Mouse (Mus musculus) bone marrow, adult 2 months (tissue): ENCODE data around the gene Gtf3c2. TPM values are rescaled to one million over a fixed set of nuclear protein-coding genes. Genes with fewer than 3 reads are reported as not detected.

Experiments used
- H3K27ac ChIP-seq: fragments of 200-500 bp; 2 replicates; pipeline ENCODE4 v1.5.1; 2012; ENCODE audit warnings: low read depth, mild to moderate bottlenecking, control low read depth, inconsistent platforms, low read length; ENCODE audit not compliant: control insufficient read depth, poor library complexity, insufficient read depth
- H3K4me1 ChIP-seq: fragments of 200-500 bp; 2 replicates; pipeline ENCODE4 v1.6.1; 2011; ENCODE audit warnings: low read length; ENCODE audit not compliant: control insufficient read depth, insufficient read depth
- H3K4me3 ChIP-seq: fragments of 200-500 bp; replicated peaks from 2 replicates; pipeline ENCODE3; 2011; ENCODE audit warnings: mild to moderate bottlenecking, low read depth, low read length, control low read depth; ENCODE audit not compliant: control insufficient read depth
- CTCF ChIP-seq: fragments of 200-500 bp; IDR thresholded peaks from 2 replicates; pipeline ENCODE4 v1.5.1; 2011; ENCODE audit warnings: low read length, control low read depth; ENCODE audit not compliant: control insufficient read depth, insufficient read depth
- POLR2A ChIP-seq: fragments of 200-500 bp; IDR thresholded peaks from 2 replicates; pipeline ENCODE4 v1.6.1; 2011; ENCODE audit warnings: low read depth, mild to moderate bottlenecking, control low read depth, low read length, borderline replicate concordance; ENCODE audit not compliant: control insufficient read depth
- WGBS: fragments of 180-500 bp; shearing (Covaris S2); methylation state at CpG from one replicate; pipeline ENCODE4 v1.1.7; 2018; 5-methylcytosine and 5-hydroxymethylcytosine counted together
- polyA plus RNA-seq: library from polyadenylated mRNA; stranded (reverse); fragments of >200 nt; gene quantifications from 2 replicates; pipeline ENCODE4 v1.2.4, GENCODE M21; 2011; ENCODE audit warnings: low replicate concordance; ENCODE audit not compliant: missing spikeins, insufficient read depth, insufficient read length

The Gtf3c2 gene
- polyA plus RNA-seq, 1 experiment, result 67.3 TPM

DNA sequence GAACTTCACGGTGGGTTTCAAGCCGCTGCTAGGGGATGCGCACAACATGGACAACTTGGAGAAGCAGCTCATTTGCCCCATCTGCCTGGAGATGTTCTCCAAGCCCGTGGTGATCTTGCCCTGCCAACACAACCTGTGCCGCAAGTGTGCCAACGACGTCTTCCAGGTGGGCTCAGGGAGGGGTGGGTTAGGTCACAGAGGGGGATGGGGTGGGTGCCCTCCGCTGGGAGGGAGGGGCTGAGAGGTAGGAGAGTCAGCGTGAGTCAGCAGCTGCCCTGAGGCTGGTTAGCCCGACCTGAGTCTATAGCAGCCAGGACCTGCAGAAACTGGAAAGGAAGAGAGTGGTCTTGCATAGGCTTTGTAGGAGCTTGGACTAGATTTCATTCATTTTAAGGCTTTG is 63.0 kb downstream of the Gtf3c2 start:
- Histone ChIP-seq H3K27ac (no peak overlapping the region), H3K4me1 (no peaks in the 10 kb centered on the region), H3K4me3 (no peak overlapping the region)
- 29% methylated on average over 10 of the region's 10 CpGs for WGBS
- no peak for TF ChIP-seq CTCF
- TF ChIP-seq POLR2A, result no peak

DNA sequence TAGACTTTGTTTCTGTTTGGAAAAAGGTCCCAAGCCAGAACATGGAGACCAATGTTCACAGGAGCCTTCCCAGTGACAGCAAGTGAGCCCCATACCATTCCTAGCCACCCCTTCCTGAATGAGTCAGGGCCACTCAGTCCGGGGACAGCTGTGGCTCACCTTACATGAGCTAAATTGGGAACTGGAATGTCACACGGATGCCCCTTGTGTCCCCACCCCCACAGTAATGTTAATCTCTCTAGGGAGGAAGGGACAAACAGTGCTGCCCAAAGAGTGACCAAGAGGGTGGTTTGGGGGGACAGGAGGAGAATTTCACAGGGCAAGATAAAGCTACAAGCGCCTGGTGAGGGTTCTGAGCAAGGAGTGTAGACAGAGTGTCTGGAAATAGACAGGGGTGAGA is 63.6 kb downstream of the Gtf3c2 start, which contains the start of gene Trim54:
Gene Trim54 (plus strand): TSS at position 359 of the 400 bp plus-strand sequence.
- Histone ChIP-seq H3K27ac (no peak within 1 kb of the TSS), H3K4me1 (no peaks in the 10 kb centered on the region), H3K4me3 (no peak within 1 kb of the TSS)
- no peak for TF ChIP-seq CTCF
- no peak for TF ChIP-seq POLR2A
- 32% methylated on average over 3 of the region's 3 CpGs for WGBS

- WGBS, result 21% methylated on average over 7 of the region's 7 CpGs
- TF ChIP-seq CTCF, result no peak
- TF ChIP-seq POLR2A, result no peak
- H3K4me3 ChIP-seq, result no peak overlapping the region
- no peak overlapping the region for H3K27ac ChIP-seq
- H3K4me1 ChIP-seq, result no peaks in the 10 kb centered on the region
Measured at GRCm38 (mm10) chr5:31110781-31111180, 69.2 kb downstream of the Gtf3c2 start.

DNA sequence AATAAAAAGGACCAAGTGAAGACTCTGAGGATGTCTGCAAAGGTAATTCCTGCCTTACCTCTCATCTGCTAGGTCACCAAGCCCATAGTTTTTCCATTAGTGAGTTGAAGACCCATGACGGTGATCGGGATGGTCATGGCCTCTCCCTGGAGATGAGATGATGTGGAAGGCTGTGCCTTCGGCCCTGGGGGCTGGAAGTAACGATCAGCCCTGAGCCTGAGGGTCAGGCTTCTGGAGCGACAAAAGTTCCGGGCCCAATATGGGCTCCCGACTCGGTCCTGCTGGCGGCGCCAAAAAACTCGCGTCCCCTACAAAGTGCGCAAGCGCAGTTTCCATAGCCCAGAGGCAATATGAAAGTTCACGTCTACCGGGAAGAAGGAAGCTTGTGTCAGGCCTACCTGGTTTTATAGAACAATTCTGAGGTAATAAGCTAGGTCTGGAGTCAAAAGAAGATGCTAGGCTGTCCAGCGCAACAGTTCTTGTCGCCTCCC is 71.9 kb downstream of the Gtf3c2 start, which contains the start of gene Slc30a3:
Gene Slc30a3 (minus strand): TSS at position 238 of the 491 bp plus-strand sequence.
- Histone ChIP-seq H3K4me1 (no peaks in the 10 kb centered on the region), H3K4me3 (no peak within 1 kb of the TSS), H3K27ac (no peak within 1 kb of the TSS)
- WGBS, result 89% methylated on average over 18 of the region's 18 CpGs
- TF ChIP-seq POLR2A, result no peak
- TF ChIP-seq CTCF, result no peak

Other genes starting within 250 kb of the Gtf3c2 start
- 1.0 TPM in 1 of 2 replicates, not detected in the other for gene Cgref1, start 234.6 kb downstream of the Gtf3c2 start, polyA plus RNA-seq
- 138 and 214 TPM in 2 replicates for gene Preb, start 219.8 kb downstream of the Gtf3c2 start, polyA plus RNA-seq
- not detected in 2 replicates for gene Tcf23, start 211.5 kb downstream of the Gtf3c2 start, polyA plus RNA-seq
- 53.2 and 95.6 TPM in 2 replicates for gene Atraid, start 131.8 kb downstream of the Gtf3c2 start, polyA plus RNA-seq
- gene Slc5a6, start 131.2 kb downstream of the Gtf3c2 start, polyA plus RNA-seq, result 1.6 and 3.6 TPM in 2 replicates
- gene Cad, start 125.4 kb downstream of the Gtf3c2 start, polyA plus RNA-seq, result 9.7 and 21.8 TPM in 2 replicates
- gene Dnajc5g, start 73.9 kb downstream of the Gtf3c2 start, polyA plus RNA-seq, result not detected in 2 replicates
- not detected in 2 replicates for gene Slc30a3, start 71.9 kb downstream of the Gtf3c2 start, polyA plus RNA-seq
- gene Trim54, start 63.4 kb downstream of the Gtf3c2 start, polyA plus RNA-seq, result not detected in 2 replicates
- not detected in 2 replicates for gene Ucn, start 41.3 kb downstream of the Gtf3c2 start, polyA plus RNA-seq
- gene Mpv17, start 25.9 kb downstream of the Gtf3c2 start, polyA plus RNA-seq, result 5.3 and 14.4 TPM in 2 replicates
- gene Gm29609, start 233 bp downstream of the Gtf3c2 start, polyA plus RNA-seq, result 2.0 TPM in 1 of 2 replicates, not detected in the other
- gene Snx17, start 13.1 kb upstream of the Gtf3c2 start, polyA plus RNA-seq, result 32.5 and 42.0 TPM in 2 replicates
- 21.7 and 57.4 TPM in 2 replicates for gene Eif2b4, start 13.3 kb upstream of the Gtf3c2 start, polyA plus RNA-seq
- gene Zfp513, start 22.2 kb upstream of the Gtf3c2 start, polyA plus RNA-seq, result 28.8 and 54.0 TPM in 2 replicates
- 97.5 and 147 TPM in 2 replicates for gene Ppm1g, start 40.5 kb upstream of the Gtf3c2 start, polyA plus RNA-seq
- gene Nrbp1, start 60.7 kb upstream of the Gtf3c2 start, polyA plus RNA-seq, result 51.1 and 93.7 TPM in 2 replicates
- gene Gm9970, start 61.1 kb upstream of the Gtf3c2 start, polyA plus RNA-seq, result not detected in 2 replicates
- 10.6 and 20.0 TPM in 2 replicates for gene Krtcap3, start 71.5 kb upstream of the Gtf3c2 start, polyA plus RNA-seq
- gene Ift172, start 111.0 kb upstream of the Gtf3c2 start, polyA plus RNA-seq, result 12.0 and 41.2 TPM in 2 replicates
- gene Fndc4, start 115.9 kb upstream of the Gtf3c2 start, polyA plus RNA-seq, result not detected in 2 replicates
- gene Gckr, start 117.3 kb upstream of the Gtf3c2 start, polyA plus RNA-seq, result 3.7 TPM in 1 of 2 replicates, not detected in the other